Mouse (Mus musculus) fat pad, adult 2 months (tissue): ENCODE results near the gene Samhd1.

ENCODE experiments used
- DNase-seq: peaks from one replicate; pipeline ENCODE4 v3.0.0-alpha.2; 2011; ENCODE audit warnings: low read depth, low spot score; ENCODE audit errors: extremely low read depth

Gene Samhd1

DNA sequence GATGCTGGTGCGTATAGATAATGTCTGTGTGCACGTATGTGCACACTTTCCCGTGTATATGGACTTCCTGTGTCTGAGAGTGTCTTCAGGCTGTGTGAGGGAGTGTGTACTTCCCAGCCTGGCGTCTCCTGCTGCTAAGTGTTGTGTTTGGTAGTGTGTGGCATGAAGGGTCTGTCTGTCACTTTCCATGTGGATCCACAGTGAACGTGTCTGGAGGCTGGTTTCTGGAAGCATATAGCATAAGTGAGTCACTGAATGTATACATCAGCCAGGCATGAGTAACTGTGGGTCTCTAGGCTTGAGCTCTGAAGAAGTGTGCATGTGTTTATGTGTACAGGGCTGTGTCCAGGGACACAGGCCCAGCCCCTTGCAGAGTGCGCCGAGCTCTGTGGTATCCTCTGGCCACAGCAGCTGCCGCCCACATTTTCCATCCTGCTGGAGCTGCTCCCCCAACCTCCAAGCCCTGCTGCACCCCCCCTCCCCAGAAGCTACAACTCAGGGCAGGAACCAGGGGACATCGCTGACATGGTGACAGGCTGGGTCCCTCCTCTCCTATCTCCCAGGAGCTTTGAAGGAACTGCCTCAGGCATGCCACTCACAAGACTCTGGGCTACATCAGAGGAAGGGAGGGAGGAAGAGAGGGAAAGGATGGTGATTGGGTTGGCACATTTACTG lies 61.5 kb downstream of the Samhd1 start:
- DNase-seq: no peak

DNA sequence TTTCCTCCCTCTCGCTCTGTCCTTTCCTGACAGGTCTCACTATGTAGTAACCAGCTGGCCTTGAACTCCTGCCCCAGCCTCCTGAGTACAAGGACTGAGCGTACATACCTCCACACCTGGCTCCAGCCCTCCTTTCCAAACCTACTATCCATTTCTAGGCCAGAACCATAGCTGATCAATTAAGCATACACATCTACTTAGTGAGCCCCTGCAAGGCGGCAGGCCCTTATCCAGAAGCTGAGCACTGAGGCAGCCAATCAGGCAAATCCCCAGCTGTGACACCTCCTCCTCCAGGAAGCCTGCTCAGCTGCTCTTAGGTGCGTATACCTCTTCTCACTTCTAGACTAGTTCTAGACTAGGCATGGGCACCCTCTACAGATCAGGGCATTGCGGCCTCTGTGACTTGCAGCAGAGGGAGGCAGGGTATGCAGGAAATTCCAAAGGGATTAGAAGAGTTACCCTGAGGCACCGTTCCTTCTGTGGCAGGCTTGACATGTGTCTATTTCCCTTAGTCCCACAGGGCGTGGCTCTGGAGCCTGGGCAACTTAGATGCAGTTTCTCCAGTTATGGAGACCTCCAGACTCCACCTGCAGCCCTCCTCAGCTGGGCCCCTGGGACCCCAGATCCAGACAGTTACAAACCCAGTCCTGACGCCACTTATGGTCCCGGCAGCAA lies 62.6 kb downstream of the Samhd1 start:
- no peak for DNase-seq

DNA sequence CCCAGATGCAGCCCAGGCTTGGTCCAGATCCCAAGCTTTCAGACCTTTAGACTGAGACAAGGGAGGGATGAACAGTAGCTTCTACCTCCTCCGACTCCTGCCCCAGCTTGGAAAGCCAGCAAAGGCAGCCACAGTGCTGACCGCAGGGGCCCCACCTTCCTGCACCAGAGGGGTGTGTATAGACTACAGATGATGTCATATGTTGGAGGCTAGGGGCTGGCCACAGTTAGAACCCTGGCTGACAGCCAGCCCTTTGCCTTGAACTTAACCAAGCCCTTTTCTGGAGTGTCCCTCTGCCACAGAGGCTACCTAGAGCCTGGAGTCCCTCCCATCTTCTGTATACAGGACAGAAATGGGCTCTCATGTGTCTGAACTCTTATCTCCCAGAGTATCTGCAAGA lies 63.5 kb downstream of the Samhd1 start:
- no peak for DNase-seq

DNA sequence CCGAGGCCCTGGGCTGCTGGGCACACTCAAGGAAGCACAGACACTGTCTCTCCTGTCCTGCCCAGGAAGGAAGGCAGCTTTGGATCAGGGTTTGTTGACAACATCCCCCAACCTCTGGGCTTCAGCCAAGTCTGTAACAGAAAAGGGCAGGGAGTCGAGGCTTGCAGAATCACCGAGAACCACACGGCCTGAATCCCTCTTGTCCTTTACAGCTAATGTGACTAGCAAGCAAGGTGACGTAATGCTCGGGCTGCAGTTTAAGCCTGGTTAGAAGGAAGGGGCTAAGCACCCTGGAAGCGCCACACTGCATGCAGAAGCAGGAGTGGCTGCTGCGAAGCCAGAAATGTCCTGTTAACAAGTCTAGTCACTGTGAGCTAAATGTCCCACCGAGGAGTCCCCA lies 64.7 kb downstream of the Samhd1 start:
- no peak for DNase-seq

DNA sequence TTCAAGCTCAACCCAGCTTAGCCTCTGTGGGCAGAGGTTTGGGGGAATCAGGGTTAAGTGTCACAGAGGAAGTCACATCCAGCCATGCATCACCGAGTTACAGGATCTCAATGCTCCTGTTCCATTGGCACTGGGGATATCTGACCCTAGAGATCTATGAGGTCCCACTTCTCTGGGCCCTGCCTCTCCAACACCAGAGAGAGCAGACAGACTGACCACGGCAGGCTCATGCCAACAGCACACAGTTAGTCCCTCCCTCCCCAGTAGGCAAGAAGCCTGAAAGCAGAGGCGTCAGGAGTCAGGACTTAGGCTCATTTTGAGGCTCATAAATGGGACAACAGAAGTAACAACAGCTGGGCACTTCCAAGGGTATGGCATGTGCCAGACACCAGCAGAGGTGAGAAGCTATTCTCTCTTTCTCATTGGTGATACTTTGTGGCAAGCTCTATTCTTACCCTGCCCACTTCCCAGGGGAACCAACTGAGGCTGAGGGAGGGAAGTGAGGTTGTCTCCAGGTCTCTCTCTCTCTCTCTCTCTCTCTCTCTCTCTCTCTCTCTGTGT lies 65.2 kb downstream of the Samhd1 start:
- DNase-seq: no peak

DNA sequence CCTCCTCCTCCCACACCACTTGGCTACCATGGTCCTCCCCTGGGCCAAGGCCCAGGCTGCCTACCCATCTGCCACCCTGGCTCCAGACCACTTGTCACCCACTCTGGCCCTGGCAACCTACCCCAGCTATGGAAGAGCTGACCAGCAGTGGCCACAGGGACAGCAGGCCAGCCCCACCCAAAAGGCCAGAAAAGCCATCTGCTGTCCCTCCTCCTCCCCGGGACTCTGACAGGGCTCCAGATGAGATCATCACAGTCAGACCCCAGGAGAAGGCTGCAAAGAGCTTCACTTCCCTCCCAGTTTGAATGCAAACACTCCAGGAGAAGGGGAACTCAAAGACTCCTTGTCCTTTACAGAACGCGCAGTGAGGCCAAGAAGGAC lies 65.7 kb downstream of the Samhd1 start:
- no peak for DNase-seq

DNA sequence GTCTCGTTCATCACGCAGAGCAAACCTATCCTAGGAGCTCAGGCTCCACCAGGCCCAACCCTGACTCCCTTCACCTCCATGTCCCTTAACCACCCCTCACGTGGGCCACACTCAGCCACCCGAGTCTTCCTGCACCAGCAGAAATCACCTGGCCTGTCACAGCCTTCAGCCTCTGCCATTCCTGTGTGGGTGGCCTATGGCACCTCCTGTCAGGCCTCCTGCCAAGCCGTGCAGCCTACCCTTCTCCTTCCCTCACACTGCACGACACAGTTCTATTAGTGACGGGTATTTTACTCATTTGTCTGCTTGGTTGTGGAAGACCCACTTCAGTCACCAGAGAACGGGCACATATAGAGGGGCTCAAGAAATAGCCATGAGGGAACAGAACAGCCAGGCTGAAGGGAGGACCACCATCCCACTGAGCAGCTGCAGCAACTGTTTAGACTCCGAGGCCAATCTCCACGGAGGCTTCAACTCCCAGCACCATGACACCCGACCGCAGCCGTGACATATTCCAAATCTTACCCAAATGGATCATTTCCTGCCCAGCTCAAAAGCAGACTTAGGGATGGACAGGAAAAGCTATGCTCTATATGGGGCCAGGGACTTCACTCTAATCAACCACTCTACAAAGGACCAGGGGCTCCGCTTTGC lies 66.2 kb downstream of the Samhd1 start:
- no peak for DNase-seq

DNA sequence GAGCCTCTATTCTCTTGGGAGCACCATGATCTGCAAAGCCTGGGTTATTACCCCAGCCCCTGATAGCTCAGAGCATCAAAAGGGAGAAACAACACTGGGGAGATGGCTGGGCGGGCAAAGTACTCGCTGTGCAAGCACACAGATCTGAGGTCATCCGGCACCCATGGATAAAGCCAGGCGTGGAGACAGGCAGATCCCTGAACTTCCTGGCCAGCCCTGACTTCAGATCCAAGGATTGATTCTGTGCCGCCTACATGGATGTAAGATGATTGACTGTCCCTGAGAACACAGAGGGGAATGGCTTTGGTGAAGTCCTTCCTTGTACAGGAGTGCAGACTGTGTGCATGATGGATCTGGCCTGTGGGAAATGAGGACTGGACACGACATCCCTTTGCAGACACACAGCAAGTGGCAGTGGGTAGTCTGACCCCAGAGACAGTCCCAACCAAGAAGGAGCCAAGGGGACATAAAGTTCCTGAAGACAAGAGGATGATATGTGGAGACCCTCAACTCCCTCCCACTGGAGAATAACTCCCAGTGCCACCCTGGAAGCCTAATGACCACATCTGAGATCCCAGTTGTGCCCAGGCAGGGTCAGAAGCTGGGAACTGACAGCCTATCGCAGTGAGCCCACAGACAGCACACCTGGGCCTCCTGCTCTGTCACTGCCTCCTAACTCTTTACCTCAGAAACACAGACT lies 68.2 kb downstream of the Samhd1 start:
- DNase-seq: no peak

DNA sequence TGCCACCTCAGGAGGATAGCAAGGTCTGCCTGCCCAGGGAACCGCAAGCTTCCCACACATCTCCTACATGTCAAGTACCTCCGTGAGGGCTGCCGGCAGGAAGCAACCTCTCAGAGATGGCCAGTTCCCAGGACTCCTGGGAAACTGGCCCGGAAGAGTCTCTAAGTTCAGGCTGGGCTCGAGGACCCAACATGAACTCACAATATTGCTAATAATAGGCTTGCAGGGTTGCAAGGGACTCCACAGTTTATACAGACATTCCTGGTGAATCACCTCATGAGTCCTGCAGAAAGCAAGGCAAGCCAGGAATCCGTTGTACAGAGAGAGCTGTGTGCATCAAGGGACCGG lies 69.2 kb downstream of the Samhd1 start:
- no peak for DNase-seq

DNA sequence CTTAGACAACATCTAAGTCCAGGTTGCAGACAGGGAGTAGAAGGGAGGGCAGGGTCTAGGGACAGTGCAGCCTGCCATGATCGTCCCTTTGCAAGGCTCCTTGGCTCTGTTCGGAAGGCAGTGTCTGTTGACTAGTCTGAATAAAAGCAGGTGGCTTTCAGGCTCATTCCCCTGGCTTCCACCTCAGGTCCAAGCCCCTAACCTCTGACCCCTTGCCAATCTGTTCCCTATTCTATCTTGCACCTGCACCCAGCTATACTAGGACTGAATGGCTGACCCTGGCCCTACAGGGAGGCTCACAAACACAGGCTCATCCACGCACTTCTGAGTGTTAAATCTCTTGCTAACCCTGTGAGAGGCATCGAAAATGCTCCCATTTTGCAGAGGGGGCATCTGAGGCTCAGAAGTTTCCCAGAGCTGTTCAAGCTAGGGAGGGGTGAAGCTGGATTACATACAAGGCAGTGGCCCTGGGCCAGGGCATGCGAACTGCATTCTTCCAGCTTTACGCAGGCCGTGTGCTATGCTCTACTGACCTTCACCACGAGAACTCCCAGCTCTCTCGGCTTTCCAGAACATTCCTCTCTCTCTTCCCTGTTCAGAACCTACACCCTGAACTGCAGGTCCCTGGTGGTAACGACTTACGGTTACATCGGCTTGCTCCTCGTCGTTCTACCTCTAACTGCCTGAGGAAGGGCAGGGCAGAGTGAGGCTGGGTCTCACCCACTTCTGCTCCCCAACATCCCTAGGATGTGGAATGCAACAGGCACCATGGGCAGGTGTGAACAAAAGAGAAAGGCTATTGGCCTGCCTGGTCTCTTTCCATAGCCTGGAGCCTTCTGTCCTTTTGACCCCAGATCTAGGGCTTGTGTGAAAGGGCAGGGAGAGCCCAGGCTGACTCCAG lies 69.8 kb downstream of the Samhd1 start:
- no peak for DNase-seq

DNA sequence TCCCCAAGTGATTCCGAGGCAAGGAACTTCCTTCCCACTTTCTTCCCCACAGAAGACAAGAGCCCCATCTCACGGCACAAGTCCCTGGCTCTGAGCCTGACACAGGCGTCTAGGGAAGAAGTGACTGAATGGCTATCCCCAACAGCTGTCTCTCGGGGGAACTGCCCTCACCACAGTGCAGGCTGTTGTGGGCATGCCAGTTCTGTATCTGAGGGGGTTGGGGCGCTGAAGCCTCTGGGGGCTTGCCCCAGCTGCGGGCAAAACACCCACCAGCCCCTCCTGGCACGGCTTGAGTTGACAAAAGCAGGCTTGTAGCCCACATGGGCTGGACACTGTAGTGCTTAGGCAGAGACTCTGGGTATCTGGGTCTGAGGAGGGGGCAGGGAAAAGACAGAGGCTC lies 70.9 kb downstream of the Samhd1 start:
- no peak for DNase-seq

DNA sequence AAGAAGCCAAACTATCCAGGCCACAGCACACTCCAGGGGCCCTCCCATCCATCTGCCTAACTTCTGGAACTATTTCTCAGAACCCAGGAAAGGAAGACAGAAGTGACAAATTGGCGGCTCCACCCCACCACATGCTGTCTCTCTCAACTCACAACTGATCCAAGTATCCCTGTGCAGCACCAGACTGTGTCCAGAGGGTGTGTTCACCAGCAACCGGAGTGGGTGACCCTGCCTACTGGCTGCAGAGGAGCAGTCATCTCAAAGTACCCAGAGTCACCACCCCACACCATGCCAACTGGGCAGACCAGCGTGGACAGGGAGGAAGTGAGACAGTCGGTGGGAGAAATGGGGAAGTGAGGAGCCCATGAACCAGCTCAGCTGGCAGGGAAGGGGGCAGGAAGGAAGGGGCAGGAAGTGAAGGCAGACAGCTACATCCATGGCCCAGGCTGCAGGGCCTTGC lies 71.8 kb downstream of the Samhd1 start:
- DNase-seq: no peak

DNA sequence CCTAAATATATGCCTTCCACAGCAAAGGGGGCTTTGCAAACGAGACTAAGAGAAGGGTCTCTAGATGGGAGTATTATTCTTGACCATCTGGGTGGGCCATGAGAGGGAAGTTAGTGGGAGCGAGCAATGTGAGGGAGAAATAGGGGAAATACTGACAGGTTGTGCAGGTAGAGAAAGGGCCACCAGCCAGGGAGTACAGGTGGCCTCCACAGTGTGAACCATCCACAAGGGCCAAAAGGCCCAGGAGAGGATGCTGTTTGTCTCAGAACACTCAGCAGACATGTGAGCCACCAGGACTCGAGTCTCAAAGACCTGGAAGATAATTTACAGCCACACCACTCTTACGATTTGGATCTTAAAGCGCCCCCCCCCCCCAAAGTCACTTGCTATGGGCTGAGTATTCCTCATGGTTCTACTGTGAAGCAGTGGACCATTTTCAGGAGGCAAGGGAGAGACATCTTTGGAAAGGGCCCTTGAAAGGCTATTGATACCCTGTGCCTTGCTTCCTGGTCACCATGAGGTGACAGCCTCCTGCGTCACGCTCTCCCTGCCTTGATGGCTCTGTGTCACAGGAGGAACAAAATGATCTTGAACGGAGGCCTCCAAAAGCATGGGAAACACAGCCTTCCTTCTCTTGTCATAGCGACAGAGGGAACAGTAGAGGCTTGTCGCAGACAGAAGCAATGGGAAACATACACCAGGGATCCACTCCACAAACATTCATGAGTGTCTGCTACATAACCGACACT lies 74.3 kb downstream of the Samhd1 start:
- no peak for DNase-seq

DNA sequence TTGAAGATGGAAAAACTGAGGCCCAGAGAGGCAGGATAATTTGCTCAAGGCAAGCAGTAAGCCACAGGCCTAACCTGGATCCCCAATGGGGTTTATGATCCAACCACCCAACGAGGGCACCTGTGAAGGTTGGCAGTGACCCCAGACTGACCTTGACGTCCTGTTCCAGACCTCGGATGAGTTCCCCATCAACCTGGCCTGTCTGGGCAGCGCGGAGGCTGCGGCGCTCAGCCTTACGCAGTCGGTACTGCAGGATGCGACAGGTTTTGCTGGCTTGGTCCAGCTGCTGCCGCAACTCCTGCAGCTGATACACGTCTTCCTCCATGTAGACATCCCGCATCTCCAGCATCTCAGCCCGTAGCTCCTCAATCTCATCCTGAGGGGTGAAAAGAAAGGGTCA lies 75.0 kb downstream of the Samhd1 start:
- no peak for DNase-seq

DNA sequence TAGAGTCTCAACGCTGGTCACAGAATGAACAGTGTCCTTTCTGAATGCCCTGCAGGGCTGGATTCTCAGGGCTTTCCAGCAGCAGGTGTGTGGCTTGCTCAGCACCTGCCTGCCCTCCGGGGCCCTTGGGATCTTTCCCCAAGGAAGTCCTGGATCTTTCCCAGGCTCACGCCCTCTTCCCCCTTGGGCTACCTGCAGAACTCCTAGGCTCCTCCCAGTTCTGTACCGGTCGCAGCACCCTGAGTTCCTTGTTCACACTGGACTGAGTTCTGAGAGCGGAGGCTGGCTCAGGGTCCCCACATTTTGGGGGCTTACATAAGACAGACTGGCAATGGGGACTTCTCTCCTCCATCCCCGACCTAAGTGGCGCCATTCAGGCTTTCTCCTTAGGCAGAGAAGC lies 75.9 kb downstream of the Samhd1 start:
- no peak for DNase-seq

DNA sequence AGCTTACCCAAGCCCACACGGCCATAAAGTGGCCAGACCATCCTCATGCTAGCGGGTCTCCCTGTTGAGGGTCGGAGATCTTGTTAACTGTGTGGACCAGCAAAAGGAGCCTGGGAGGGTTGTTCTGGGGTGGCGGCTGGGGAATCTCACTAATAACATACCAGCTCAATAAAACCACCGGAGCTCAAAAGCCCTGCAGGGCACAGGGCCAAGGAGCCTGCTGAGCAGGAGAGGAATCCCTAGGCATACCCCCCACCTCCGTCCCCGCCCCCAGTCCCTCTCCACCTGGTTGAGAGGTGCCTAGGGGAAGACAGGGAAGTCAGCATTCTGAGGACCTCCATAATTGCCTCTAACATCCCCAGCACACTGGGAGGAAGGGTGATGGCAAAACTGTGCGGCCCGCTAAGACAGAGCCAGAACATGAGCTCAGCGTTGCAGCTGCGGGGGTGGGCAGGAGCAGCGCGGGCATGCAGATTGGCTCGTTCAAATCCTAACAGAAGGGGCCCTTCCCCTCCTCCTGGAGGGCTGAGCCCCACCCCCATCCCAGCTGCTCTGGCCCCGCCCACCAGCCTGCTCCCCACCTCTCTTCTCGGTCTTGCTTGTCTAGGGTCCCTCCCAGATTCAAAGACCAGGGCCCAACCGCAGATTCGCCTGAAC lies 76.6 kb downstream of the Samhd1 start:
- no peak for DNase-seq

DNA sequence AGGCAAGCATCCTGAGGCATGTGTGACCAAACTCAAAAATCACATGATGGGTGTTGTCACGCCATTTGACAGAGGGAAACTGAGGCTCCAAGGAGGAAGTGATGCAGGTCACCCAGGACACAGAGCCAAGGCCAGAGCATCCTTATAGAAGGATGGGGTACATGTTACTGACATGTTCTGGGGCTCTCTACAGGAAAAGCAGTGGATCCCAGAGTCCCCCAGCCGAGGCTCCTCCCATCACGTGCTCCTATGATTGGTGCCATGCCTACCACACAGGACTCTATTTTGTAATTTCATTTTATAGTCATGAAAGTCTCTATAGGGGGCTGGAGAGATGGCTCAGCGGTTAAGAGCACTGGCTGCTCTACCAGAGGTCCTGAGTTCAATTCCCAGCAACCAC lies 77.3 kb downstream of the Samhd1 start:
- no peak for DNase-seq

DNA sequence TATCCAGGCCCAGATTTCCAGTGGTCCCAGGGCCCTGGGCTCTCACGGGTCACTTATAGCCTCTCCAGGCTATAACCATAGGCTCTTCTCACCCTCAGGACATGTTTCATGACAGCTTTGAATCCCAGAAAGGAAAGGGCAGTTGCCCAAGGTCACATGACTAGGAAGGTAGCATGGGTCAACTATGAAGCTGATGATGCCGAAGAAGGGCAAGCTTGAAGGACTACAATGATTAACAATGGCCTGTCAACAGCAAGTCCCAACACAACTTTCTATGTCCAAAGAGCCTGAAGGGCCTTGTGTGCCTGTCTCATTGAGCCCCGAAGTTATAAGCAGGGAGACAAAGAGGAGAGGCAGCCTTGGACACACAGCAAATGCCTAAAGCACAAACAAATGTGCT lies 77.9 kb downstream of the Samhd1 start:
- no peak for DNase-seq

DNA sequence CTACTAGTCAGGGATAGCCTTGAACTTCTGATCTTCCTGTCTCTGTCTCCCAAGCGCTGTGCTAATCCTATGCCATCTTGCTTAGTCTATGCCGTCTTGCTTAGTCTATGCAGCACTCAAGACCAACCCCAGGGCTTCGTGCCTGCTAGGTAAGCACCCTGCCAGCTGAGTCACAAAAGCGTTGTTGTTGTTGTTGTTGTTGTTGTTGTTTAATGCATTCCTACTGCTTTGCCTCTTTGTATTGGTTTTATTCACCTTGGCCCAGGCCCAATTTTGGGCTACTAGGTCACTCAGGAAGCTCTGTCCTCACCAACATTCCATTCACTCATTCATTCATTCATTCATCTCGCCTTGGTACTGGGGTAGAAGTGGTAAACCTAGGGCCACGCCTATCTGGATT lies 79.3 kb downstream of the Samhd1 start:
- no peak for DNase-seq
